Mouse (Mus musculus) inflammation-experienced regulatory T-cells, adult 6 months (primary cell): Measurements from ENCODE around the gene Sgtb. TPM values are rescaled to one million over a fixed set of nuclear protein-coding genes. Genes with fewer than 3 reads are reported as not detected.

ENCODE experiments used
- ATAC-seq: one replicate; pipeline ENCODE4 v1.8.0; 2017
- polyA plus RNA-seq, 3 experiments: library from polyadenylated mRNA; unstranded; fragments of 100-300 nt; shearing (Covaris generic); gene quantifications; one replicate each; pipeline ENCODE4 v1.2.1; 2017

Gene Sgtb
- polyA plus RNA-seq, 3 experiments from 2014 or later = 0.30 to 0.43 (median 0.36) TPM

- ATAC-seq = no peak
These were observed 69.8 kb downstream of the Sgtb start for GRCm38 (mm10) chr13:104179176-104179888.

GRCm38 (mm10) chr13:104187357-104187756 lies 77.8 kb downstream of the Sgtb start:
- no peak for ATAC-seq

Other genes starting within 250 kb of the Sgtb start
- 10 to 100 TPM; 34.4 to 45.8 (median 43.1) TPM for gene Erbin, start 189.2 kb upstream of the Sgtb start, polyA plus RNA-seq
- 10 to 100 TPM in 1 of 3 experiments, 1 to 10 TPM in 2; 5.3 to 10.1 (median 8.7) TPM for gene Nln, start 127 bp upstream of the Sgtb start, polyA plus RNA-seq
- 10 to 100 TPM; 43.0 to 54.3 (median 50.0) TPM for gene Trappc13, start 68.7 kb downstream of the Sgtb start, polyA plus RNA-seq
- gene Trim23, start 69.1 kb downstream of the Sgtb start, polyA plus RNA-seq = 10 to 100 TPM; 24.9 to 33.2 (median 28.6) TPM
- 10 to 100 TPM in 1 of 3 experiments, 1 to 10 TPM in 2; 4.9 to 26.3 (median 5.6) TPM for gene Cenpk, start 118.9 kb downstream of the Sgtb start, polyA plus RNA-seq
- gene Ppwd1, start 119.1 kb downstream of the Sgtb start, polyA plus RNA-seq = 10 to 100 TPM; 13.5 to 16.6 (median 15.0) TPM
- gene Adamts6, start 178.1 kb downstream of the Sgtb start, polyA plus RNA-seq = 10 to 100 TPM; 11.9 to 30.5 (median 25.5) TPM